Mouse (Mus musculus): ENCODE measurements around the gene Tbc1d23.

The Tbc1d23 gene

GRCm38 (mm10) chr16:57120913-57121815 lies 110.1 kb downstream of the Tbc1d23 start, which contains the start of gene Tomm70a:
Tomm70a (plus strand) TSS chr16:57121703.
- H3K36me3 ChIP-seq (ENCODE audit: insufficient read depth, low read length), result peaks cover 29% of the 10 kb centered on the region
- peaks cover 33% of the 10 kb centered on the region for H3K4me1 ChIP-seq (replicated peaks; ENCODE audit: low read depth, low read length)
- TF ChIP-seq POU5F1 (IDR thresholded peaks at IDR 0.05; ENCODE audit: borderline replicate concordance, low read length), result no peak
- no peak for TF ChIP-seq CTCF (conservative IDR thresholded peaks at IDR 0.05; ENCODE audit: low read length)
- no peak for TF ChIP-seq NANOG (IDR thresholded peaks at IDR 0.05; ENCODE audit: borderline replicate concordance, low read length)
- H3K4me3 ChIP-seq (replicated peaks; ENCODE audit: low read length), result peak within 1 kb of the TSS; percentile 100
- H3K27me3 ChIP-seq (ENCODE audit: insufficient read depth, low read length), result no peaks in the 10 kb centered on the region
- H3K9me3 ChIP-seq (ENCODE audit: low read length), result no peaks in the 10 kb centered on the region

Data from E14TG2a.4 (cell line).